Mouse (Mus musculus) CD4-positive, CD25-positive, alpha-beta regulatory T cell, adult 2 months (primary cell): ENCODE results near the gene Acsm4.

Experiments
- DNase-seq: peaks from one replicate; pipeline ENCODE4 v3.0.0-alpha.2; 2012; ENCODE audit warnings: low read depth, low spot score

Acsm4 gene

DNA sequence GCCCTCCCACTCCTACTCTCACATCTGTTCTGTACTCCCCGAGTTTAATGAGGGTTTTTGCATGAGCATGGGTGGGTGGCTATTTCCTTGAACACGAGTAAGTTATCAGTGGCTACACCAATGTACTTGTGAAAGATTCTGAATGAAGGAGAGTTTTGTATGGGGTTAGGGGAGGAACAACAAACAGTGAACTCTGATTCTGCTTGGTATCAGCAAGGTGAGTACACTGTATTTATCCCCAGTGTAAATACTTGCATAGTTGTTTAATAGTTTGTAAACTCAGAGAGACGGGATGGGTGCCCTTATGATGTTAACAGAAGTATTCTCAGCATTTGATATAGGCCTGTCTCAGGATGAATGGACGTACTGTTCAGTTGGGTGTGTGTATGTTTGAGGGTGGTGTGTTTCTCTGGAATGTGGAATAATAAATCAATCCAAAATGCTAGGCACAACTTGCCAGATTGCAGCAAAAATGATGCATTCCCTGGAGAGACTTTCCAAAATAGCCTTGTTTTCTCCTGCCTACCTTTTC is 72.4 kb downstream of the Acsm4 start:
- no peak for DNase-seq
